Mouse (Mus musculus): ENCODE results near the gene Olfr860.
"Not testable (repeated sequence)": the region's sequence is repeated elsewhere in the genome, so short reads cannot be mapped to it uniquely, and the experiment has no call there.

Gene Olfr860

DNA sequence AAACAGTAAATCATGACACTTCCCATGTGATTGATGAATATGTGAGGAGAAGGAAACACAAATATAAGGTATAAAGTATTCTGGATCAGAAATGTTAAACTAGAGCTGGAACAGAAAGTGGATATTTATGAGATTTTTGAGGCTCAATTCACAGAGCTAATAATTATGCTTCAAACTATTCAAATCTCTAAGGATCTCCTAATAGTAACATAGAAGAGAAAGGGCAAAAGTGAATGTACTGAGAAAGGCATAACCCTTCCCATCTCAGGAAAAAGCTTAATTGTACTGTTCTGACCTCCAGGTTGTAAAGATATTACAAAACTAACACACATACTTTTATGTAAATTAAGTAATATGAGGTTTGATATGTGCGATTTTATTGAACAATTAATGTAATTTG, at the start of gene Olfr860:
Gene Olfr860, minus strand, starts transcription at position 101 of the 400 bp plus-strand sequence.
- no peak for DNase-seq (ENCODE audit: low spot score)

DNA sequence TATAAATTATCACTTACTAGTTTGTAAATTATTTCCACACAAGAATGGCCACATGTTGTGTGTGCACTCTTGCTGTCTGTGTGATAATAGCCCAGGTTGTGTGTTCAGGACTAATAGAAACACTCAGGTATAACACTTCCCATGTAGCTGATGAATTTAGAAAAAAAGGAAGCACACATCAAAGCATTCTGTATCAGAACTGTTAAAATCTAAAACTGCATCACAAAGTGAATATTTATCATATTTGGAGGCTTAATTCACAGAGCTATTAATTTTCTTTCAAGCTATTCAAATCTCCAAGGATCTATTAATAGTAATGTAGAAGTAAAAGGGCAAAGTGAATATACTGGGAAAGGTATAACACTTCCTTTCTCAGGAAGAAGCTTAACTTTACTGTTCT, 38.4 kb upstream of the Olfr860 start, which contains the start of gene Olfr862:
Gene Olfr862, minus strand, starts transcription at position 101 of the 400 bp plus-strand sequence.
- no peak for DNase-seq (ENCODE audit: low spot score)

DNA sequence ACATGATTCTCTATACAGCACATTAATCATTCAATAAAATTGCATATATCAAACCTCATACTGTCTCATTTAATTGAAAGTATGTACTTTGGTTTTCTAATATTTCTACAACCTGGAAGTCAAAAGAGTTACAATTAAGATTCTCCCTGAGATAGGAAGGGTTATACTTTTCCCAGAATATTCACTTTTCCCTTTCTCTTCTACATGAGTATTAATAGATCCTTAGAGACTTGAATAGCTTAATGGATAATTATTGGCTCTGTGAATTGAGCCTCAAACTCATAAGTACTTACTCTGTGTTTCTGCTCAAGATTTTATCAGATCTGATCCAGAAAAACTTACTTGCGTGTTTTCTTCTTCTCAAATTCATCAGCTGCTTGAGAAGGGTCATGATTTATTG, 44.9 kb downstream of the Olfr860 start, which contains the start of gene Olfr859:
Gene Olfr859, plus strand, starts transcription at position 301 of the 400 bp plus-strand sequence.
- DNase-seq (ENCODE audit: low spot score) = not testable (repeated sequence)

DNA sequence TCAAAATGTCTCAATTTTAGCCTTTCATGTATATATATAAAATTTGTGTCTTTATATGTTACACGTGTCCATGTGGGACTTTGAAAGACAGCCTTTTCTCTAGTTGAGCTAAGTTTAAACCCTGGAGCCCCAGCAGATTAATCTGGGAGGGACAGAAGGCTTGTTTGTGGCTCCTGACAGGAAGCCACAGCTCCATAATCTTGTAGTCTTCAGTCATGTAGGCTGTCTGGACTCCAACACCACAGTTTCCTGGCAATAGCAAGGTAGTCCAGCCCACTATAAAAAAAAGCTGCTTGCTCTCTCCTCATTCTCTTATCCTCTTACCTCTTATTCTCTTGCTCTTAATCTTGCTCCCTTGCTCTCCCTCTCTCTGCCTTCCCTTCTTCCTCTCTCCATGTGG, 46.5 kb downstream of the Olfr860 start:
- DNase-seq (ENCODE audit: low spot score) = no peak
